Mouse (Mus musculus): ENCODE data around the gene Atg9b. TPM values are rescaled to one million over a fixed set of nuclear protein-coding genes. Genes with fewer than 3 reads are reported as not detected.

Gene Atg9b
- total RNA-seq (2021): under 1 TPM in 1 of 2 experiments, not detected in 1; 0.06 TPM
- long read RNA-seq, experiment 1, partial matches to known transcripts: 1 of 1 reads
- long read RNA-seq, experiment 1, other reads (novel, unspliced or antisense): 0 of 1 reads
- long read RNA-seq, experiment 2: 0 reads

- TF ChIP-seq CTCF (IDR thresholded peaks at IDR 0.05): no peak
- intact Hi-C loops (cut with DNase I): no loop called here
- DNase-seq: no peak
- H3K27ac ChIP-seq: peak within 1 kb of the TSS; percentile 98
- no peak within 1 kb of the TSS for H3K4me3 ChIP-seq
Observed at GRCm38 (mm10) chr5:24391864-24392263, at the start of gene Atg9b. Gene Atg9b, minus strand, starts transcription at chr5:24392143.

GRCm38 (mm10) chr5:24441187-24441586 is 49.2 kb upstream of the Atg9b start:
- intact Hi-C loops (cut with DNase I): no loop called here
- no peak for TF ChIP-seq CTCF (IDR thresholded peaks at IDR 0.05)
- Histone ChIP-seq H3K27ac (no peak overlapping the region), H3K4me3 (no peak overlapping the region)
- DNase-seq: no peak

GRCm38 (mm10) chr5:24433993-24434392 is 42.0 kb upstream of the Atg9b start:
- Histone ChIP-seq H3K4me3 (no peak overlapping the region), H3K27ac (no peak overlapping the region)
- no peak for DNase-seq
- intact Hi-C loops (cut with DNase I): no loop called here
- no peak for TF ChIP-seq CTCF (IDR thresholded peaks at IDR 0.05)

- no peak for TF ChIP-seq CTCF (IDR thresholded peaks at IDR 0.05)
- Histone ChIP-seq H3K27ac (no peak overlapping the region), H3K4me3 (no peak overlapping the region)
Observed at GRCm38 (mm10) chr5:24428596-24428995, 36.7 kb upstream of the Atg9b start.

GRCm38 (mm10) chr5:24427981-24428402 is 36.0 kb upstream of the Atg9b start:
- Histone ChIP-seq H3K27ac (no peak overlapping the region), H3K4me3 (no peak overlapping the region)
- no peak for TF ChIP-seq CTCF (IDR thresholded peaks at IDR 0.05)
- no peak for DNase-seq
- intact Hi-C loops (cut with DNase I): loop anchor here (2.0 kb wide), 1 partner anchor 17 kb away; the partner anchor contains the start of gene Fastk

More at GRCm38 (mm10) chr5:24428596-24428995, 36.7 kb upstream of the Atg9b start:
- no peak for DNase-seq
- intact Hi-C loops (cut with DNase I): no loop called here

GRCm38 (mm10) chr5:24427285-24427633 is 35.3 kb upstream of the Atg9b start:
- no peak overlapping the region for H3K27ac ChIP-seq
- no peak for DNase-seq
- no peak for TF ChIP-seq CTCF (IDR thresholded peaks at IDR 0.05)
- intact Hi-C loops (cut with DNase I): loop anchor here (2.0 kb wide), 1 partner anchor 18 kb away; the partner anchor contains the start of gene Fastk
- H3K4me3 ChIP-seq: no peak overlapping the region

GRCm38 (mm10) chr5:24426556-24427284 is 34.8 kb upstream of the Atg9b start:
- no peak for TF ChIP-seq CTCF (IDR thresholded peaks at IDR 0.05)
- Histone ChIP-seq H3K27ac (peak overlapping the region; percentile 97; the same call in 1 of the 2 replicates), H3K4me3 (peak overlapping the region; percentile 78)
- intact Hi-C loops (cut with DNase I): loop anchor here (2.0 kb wide), 1 partner anchor 18 kb away; the partner anchor contains the start of gene Fastk
- no peak for DNase-seq

- Histone ChIP-seq H3K4me3 (peak overlapping the region; percentile 78), H3K27ac (peak overlapping the region; percentile 97)
- intact Hi-C loops (cut with DNase I): loop anchor here (2.0 kb wide), 1 partner anchor 19 kb away; the partner anchor contains the start of gene Fastk
- TF ChIP-seq CTCF (IDR thresholded peaks at IDR 0.05): no peak
- no peak for DNase-seq
Observed at GRCm38 (mm10) chr5:24426037-24426432, 34.1 kb upstream of the Atg9b start.

GRCm38 (mm10) chr5:24425421-24426036 is 33.6 kb upstream of the Atg9b start:
- Histone ChIP-seq H3K27ac (peak overlapping the region; percentile 97), H3K4me3 (peak overlapping the region; percentile 78)
- intact Hi-C loops (cut with DNase I): loop anchor here (2.0 kb wide), 1 partner anchor 19 kb away; the partner anchor contains the start of gene Fastk
- peak; percentile 31; the same call in 1 of the 2 replicates for TF ChIP-seq CTCF (IDR thresholded peaks at IDR 0.05)
- no peak for DNase-seq

- TF ChIP-seq CTCF (IDR thresholded peaks at IDR 0.05): no peak
- Histone ChIP-seq H3K4me3 (peak overlapping the region; percentile 78), H3K27ac (peak overlapping the region; percentile 97)
- intact Hi-C loops (cut with DNase I): no loop called here
- DNase-seq: peak; percentile 94
Observed at GRCm38 (mm10) chr5:24424861-24425411, 33.0 kb upstream of the Atg9b start.

GRCm38 (mm10) chr5:24424004-24424781 is 32.2 kb upstream of the Atg9b start:
- DNase-seq: no peak
- no peak for TF ChIP-seq CTCF (IDR thresholded peaks at IDR 0.05)
- intact Hi-C loops (cut with DNase I): no loop called here

More at GRCm38 (mm10) chr5:24424004-24424781, 32.2 kb upstream of the Atg9b start:
- Histone ChIP-seq H3K4me3 (peak overlapping the region; percentile 78), H3K27ac (peak overlapping the region; percentile 97)
